Mouse (Mus musculus) embryonic fibroblast, embryonic 13.5 days (primary cell): ENCODE results near the gene Gucy2e.

Source experiments
- CTCF ChIP-seq: IDR thresholded peaks from 2 replicates; pipeline ENCODE4 v1.5.1; 2011; ENCODE audit warnings: mild to moderate bottlenecking, control low read depth, low read length, moderate library complexity, borderline replicate concordance; ENCODE audit not compliant: insufficient read depth
- POLR2A ChIP-seq: IDR thresholded peaks from 2 replicates; pipeline ENCODE4 v1.6.1; 2011; ENCODE audit warnings: low read depth, mild to moderate bottlenecking, control low read depth, low read length, moderate library complexity

DNA sequence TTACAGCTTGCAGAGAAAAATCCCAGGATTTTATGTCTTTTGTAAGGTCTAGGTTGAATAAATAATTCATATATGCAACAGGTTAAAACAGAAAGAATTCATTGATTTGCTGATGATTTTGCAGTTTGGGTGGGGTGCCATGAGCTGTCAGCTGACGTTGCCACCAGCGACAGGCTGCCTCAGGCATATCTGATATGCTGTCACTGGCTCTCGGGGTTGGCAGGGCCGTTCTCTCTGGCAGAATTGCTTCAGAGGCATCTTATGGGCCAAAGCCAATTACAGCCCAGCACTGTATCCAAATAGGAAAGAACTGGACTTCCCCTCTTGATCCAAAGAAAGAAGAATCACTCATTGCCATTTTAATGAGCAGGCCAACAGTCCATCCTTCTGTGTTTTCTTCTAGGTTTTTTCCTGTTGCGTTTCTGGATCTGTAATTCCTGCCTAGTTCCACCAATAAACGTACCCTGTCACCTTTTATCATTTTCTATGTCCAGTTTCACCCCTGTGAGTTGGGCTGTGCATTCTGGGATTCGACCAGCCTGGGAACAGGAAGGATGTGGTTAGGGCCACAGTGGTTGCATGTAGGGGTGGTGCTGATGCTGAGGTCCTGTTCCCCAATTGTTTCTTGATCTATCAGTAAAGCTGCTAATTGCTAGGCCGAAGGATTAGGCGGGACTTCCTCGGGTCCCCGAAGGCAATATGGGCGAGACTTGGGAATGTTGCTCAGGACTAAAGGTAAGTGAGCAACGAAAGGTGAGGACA lies 34.2 kb downstream of the Gucy2e start:
- no peak for TF ChIP-seq CTCF
- TF ChIP-seq POLR2A, result no peak
